Mouse (Mus musculus) bone marrow, adult 2 months (tissue): Measurements from ENCODE around the gene Opa1.

Source experiments
- CTCF ChIP-seq: fragments of 200-500 bp; IDR thresholded peaks from 2 replicates; pipeline ENCODE4 v1.5.1; 2011; ENCODE audit warnings: low read length, control low read depth; ENCODE audit not compliant: control insufficient read depth, insufficient read depth
- POLR2A ChIP-seq: fragments of 200-500 bp; IDR thresholded peaks from 2 replicates; pipeline ENCODE4 v1.6.1; 2011; ENCODE audit warnings: low read depth, mild to moderate bottlenecking, control low read depth, low read length, borderline replicate concordance; ENCODE audit not compliant: control insufficient read depth

DNA sequence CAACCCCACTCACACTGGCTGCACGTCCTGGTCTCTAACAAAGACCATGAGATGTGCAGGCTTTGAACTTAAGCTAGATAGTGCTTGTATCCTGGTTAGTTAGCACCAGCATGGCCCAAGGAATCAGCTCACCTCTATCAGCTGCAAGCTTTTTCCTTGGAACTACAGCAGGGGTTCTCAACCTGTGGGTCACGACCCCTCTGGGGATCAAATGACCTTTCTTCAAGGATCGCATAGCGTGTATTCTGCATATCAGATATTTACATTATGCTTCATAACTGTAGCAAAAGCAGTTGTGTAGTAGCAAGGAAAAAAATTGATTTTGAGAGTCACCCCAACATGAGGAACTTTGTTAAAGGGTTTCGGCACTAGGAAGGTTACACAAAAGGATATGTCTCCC, 19.5 kb upstream of the Opa1 start:
- no peak for TF ChIP-seq POLR2A
- no peak for TF ChIP-seq CTCF
